Mouse (Mus musculus) forebrain, embryonic 13.5 days (tissue): ENCODE measurements around the gene Slc29a1. TPM values are rescaled to one million over a fixed set of nuclear protein-coding genes. Genes with fewer than 3 reads are reported as not detected.

ENCODE experiments used
- ATAC-seq: fragments of 200-750 bp; cut with Nextera tagmentation; 2 replicates; pipeline ENCODE4 v1.8.0; 2017
- H3K27ac ChIP-seq: fragments of 300-500 bp; sonication (generic); 2 replicates; pipeline ENCODE4 v1.5.1; 2015; ENCODE audit warnings: inconsistent platforms, mild to moderate bottlenecking, moderate library complexity
- H3K27me3 ChIP-seq: fragments of 300-500 bp; sonication (generic); 2 replicates; pipeline ENCODE4 v1.6.1; 2015; ENCODE audit warnings: mild to moderate bottlenecking, inconsistent platforms
- H3K36me3 ChIP-seq: fragments of 300-500 bp; sonication (generic); 2 replicates; pipeline ENCODE4 v1.6.1; 2015; ENCODE audit warnings: mild to moderate bottlenecking, inconsistent platforms; ENCODE audit not compliant: poor library complexity, severe bottlenecking
- H3K4me1 ChIP-seq: fragments of 300-500 bp; sonication (generic); 2 replicates; pipeline ENCODE4 v1.6.1; 2015; ENCODE audit warnings: inconsistent platforms
- H3K4me2 ChIP-seq: fragments of 300-500 bp; sonication (generic); 2 replicates; pipeline ENCODE4 v1.6.1; 2015; ENCODE audit warnings: inconsistent platforms, mild to moderate bottlenecking, moderate library complexity
- H3K4me3 ChIP-seq: fragments of 300-500 bp; sonication (generic); 2 replicates; pipeline ENCODE4 v1.5.1; 2015; ENCODE audit warnings: mild to moderate bottlenecking, inconsistent platforms
- H3K9ac ChIP-seq: fragments of 300-500 bp; sonication (generic); 2 replicates; pipeline ENCODE4 v1.6.1; 2015; ENCODE audit warnings: mild to moderate bottlenecking, inconsistent platforms
- H3K9me3 ChIP-seq: fragments of 300-500 bp; sonication (generic); replicated peaks from 2 replicates; pipeline ENCODE4 v1.6.1; 2016; ENCODE audit warnings: inconsistent platforms
- WGBS: fragments of 180-500 bp; shearing (Covaris S2); methylation state at CpG from one replicate; pipeline ENCODE4 v1.1.7; 2015; 5-methylcytosine and 5-hydroxymethylcytosine counted together
- polyA plus RNA-seq: library from polyadenylated mRNA; unstranded; fragments of >200 nt; fragmentation: Nextera tagmentation; extraction: Ambion mirVana; gene quantifications from 2 replicates; pipeline ENCODE4 v1.2.1, GENCODE M21; 2015

The Slc29a1 gene
- polyA plus RNA-seq, 1 experiment from 2014 or later = 47.2 TPM

GRCm38 (mm10) chr17:45551249-45551796 is 48.1 kb downstream of the Slc29a1 start:
- 52% methylated on average over 7 of the region's 7 CpGs for WGBS
- no peak for ATAC-seq
- peaks cover 7% of the 10 kb centered on the region for H3K36me3 ChIP-seq
- no peak overlapping the region for H3K9ac ChIP-seq
- H3K9me3 ChIP-seq = no peaks in the 10 kb centered on the region
- no peak overlapping the region for H3K4me2 ChIP-seq
- peaks cover 27% of the 10 kb centered on the region for H3K27me3 ChIP-seq
- peaks cover 48% of the 10 kb centered on the region for H3K4me1 ChIP-seq
- peak overlapping the region; percentile 36; the same call in 1 of the 2 replicates for H3K27ac ChIP-seq
- no peak overlapping the region for H3K4me3 ChIP-seq

- peaks cover 18% of the 10 kb centered on the region for H3K36me3 ChIP-seq
- 37% methylated on average over 5 of the region's 5 CpGs for WGBS
- peak overlapping the region; percentile 98; the same call in 1 of the 2 replicates for H3K9ac ChIP-seq
- peak overlapping the region; percentile 74 for H3K4me2 ChIP-seq
- H3K4me1 ChIP-seq = peaks cover 49% of the 10 kb centered on the region
- no peak overlapping the region for H3K27ac ChIP-seq
- no peaks in the 10 kb centered on the region for H3K9me3 ChIP-seq
- H3K4me3 ChIP-seq = peak overlapping the region; percentile 86
- H3K27me3 ChIP-seq = peaks cover 34% of the 10 kb centered on the region
- no peak for ATAC-seq
Observed at GRCm38 (mm10) chr17:45550253-45550652, 49.2 kb downstream of the Slc29a1 start.

GRCm38 (mm10) chr17:45549617-45550181 is 49.7 kb downstream of the Slc29a1 start, which contains the start of gene Tmem151b:
TSS of gene Tmem151b (minus strand) at chr17:45549677.
- peak; percentile 58 for ATAC-seq
- peaks cover 39% of the 10 kb centered on the region for H3K27me3 ChIP-seq
- under 1% methylated on average over 12 of the region's 29 CpGs for WGBS
- peaks cover 50% of the 10 kb centered on the region for H3K4me1 ChIP-seq
- peak within 1 kb of the TSS; percentile 93 for H3K27ac ChIP-seq
- H3K9ac ChIP-seq = peak within 1 kb of the TSS; percentile 98
- H3K9me3 ChIP-seq = no peaks in the 10 kb centered on the region
- peaks cover 23% of the 10 kb centered on the region for H3K36me3 ChIP-seq
- H3K4me2 ChIP-seq = peak within 1 kb of the TSS; percentile 74
- peak within 1 kb of the TSS; percentile 86 for H3K4me3 ChIP-seq

- Histone ChIP-seq H3K36me3 (peaks cover 27% of the 10 kb centered on the region), H3K9ac (peak overlapping the region; percentile 98), H3K4me1 (peaks cover 59% of the 10 kb centered on the region), H3K4me2 (peak overlapping the region; percentile 74), H3K9me3 (no peaks in the 10 kb centered on the region), H3K4me3 (peak overlapping the region; percentile 86), H3K27me3 (peaks cover 42% of the 10 kb centered on the region), H3K27ac (peak overlapping the region; percentile 93)
- ATAC-seq = peak; percentile 60
- WGBS = 5% methylated on average over 22 of the region's 68 CpGs
Observed at GRCm38 (mm10) chr17:45548541-45549512, 50.6 kb downstream of the Slc29a1 start.

GRCm38 (mm10) chr17:45547461-45548190 is 51.8 kb downstream of the Slc29a1 start:
- Histone ChIP-seq H3K27ac (no peak overlapping the region), H3K9ac (peak overlapping the region; percentile 98; the same call in 1 of the 2 replicates), H3K36me3 (peaks cover 27% of the 10 kb centered on the region), H3K4me3 (peak overlapping the region; percentile 86), H3K4me2 (peak overlapping the region; percentile 74), H3K27me3 (peaks cover 50% of the 10 kb centered on the region), H3K9me3 (no peaks in the 10 kb centered on the region), H3K4me1 (peaks cover 69% of the 10 kb centered on the region)
- 79% methylated on average over 5 of the region's 5 CpGs for WGBS
- ATAC-seq = no peak

- no peak for ATAC-seq
- Histone ChIP-seq H3K36me3 (peaks cover 27% of the 10 kb centered on the region), H3K4me1 (peaks cover 70% of the 10 kb centered on the region), H3K9ac (no peak overlapping the region), H3K27me3 (peaks cover 54% of the 10 kb centered on the region), H3K4me2 (no peak overlapping the region), H3K9me3 (no peaks in the 10 kb centered on the region), H3K27ac (no peak overlapping the region), H3K4me3 (no peak overlapping the region; the same call in 1 of the 2 replicates)
- 71% methylated on average over 16 of the region's 16 CpGs for WGBS
Observed at GRCm38 (mm10) chr17:45546941-45547340, 52.5 kb downstream of the Slc29a1 start.

- Histone ChIP-seq H3K4me1 (peaks cover 59% of the 10 kb centered on the region), H3K27ac (no peak overlapping the region), H3K9ac (peak overlapping the region; percentile 34), H3K9me3 (no peaks in the 10 kb centered on the region), H3K4me2 (peak overlapping the region; percentile 39), H3K4me3 (peak overlapping the region; percentile 18), H3K36me3 (peaks cover 27% of the 10 kb centered on the region), H3K27me3 (peaks cover 64% of the 10 kb centered on the region)
- 8% methylated on average over 74 of the region's 74 CpGs for WGBS
- no peak for ATAC-seq
Observed at GRCm38 (mm10) chr17:45545278-45545961, 54.0 kb downstream of the Slc29a1 start.

GRCm38 (mm10) chr17:45544873-45545277 is 54.5 kb downstream of the Slc29a1 start:
- Histone ChIP-seq H3K4me3 (peak overlapping the region; percentile 18; the same call in 1 of the 2 replicates), H3K4me1 (peaks cover 53% of the 10 kb centered on the region), H3K27me3 (peaks cover 67% of the 10 kb centered on the region), H3K4me2 (peak overlapping the region; percentile 39), H3K9ac (peak overlapping the region; percentile 34), H3K27ac (no peak overlapping the region), H3K36me3 (peaks cover 27% of the 10 kb centered on the region), H3K9me3 (no peaks in the 10 kb centered on the region)
- ATAC-seq = no peak
- 5% methylated on average over 46 of the region's 46 CpGs for WGBS

GRCm38 (mm10) chr17:45544001-45544872 is 55.2 kb downstream of the Slc29a1 start:
- peak; percentile 6; the same call in 1 of the 2 replicates for ATAC-seq
- Histone ChIP-seq H3K27me3 (peaks cover 70% of the 10 kb centered on the region), H3K4me2 (peak overlapping the region; percentile 39), H3K27ac (no peak overlapping the region), H3K9ac (peak overlapping the region; percentile 34), H3K4me3 (peak overlapping the region; percentile 18; the same call in 1 of the 2 replicates), H3K9me3 (no peaks in the 10 kb centered on the region), H3K36me3 (peaks cover 27% of the 10 kb centered on the region), H3K4me1 (peaks cover 51% of the 10 kb centered on the region)
- WGBS = 4% methylated on average over 24 of the region's 24 CpGs

GRCm38 (mm10) chr17:45543115-45543514 is 56.3 kb downstream of the Slc29a1 start:
- Histone ChIP-seq H3K9me3 (no peaks in the 10 kb centered on the region), H3K4me3 (no peak overlapping the region), H3K27ac (no peak overlapping the region), H3K9ac (no peak overlapping the region), H3K4me2 (no peak overlapping the region), H3K4me1 (peaks cover 43% of the 10 kb centered on the region), H3K36me3 (peaks cover 27% of the 10 kb centered on the region), H3K27me3 (peaks cover 70% of the 10 kb centered on the region)
- 10% methylated on average over 1 of the region's 1 CpGs for WGBS
- ATAC-seq = no peak; the same call in 1 of the 2 replicates
